Mouse (Mus musculus) cortical plate, adult 2 months (tissue): ENCODE data around the gene Fgfr2. TPM values are rescaled to one million over a fixed set of nuclear protein-coding genes. Genes with fewer than 3 reads are reported as not detected.

Experiments
- H3K27ac ChIP-seq: fragments of 200-500 bp; 2 replicates; pipeline ENCODE4 v1.5.1; 2012; ENCODE audit warnings: low read length, control low read depth, inconsistent platforms; ENCODE audit not compliant: insufficient read depth
- H3K4me1 ChIP-seq: fragments of 200-500 bp; 2 replicates; pipeline ENCODE4 v1.6.1; 2011; ENCODE audit warnings: low read length; ENCODE audit not compliant: control insufficient read depth, insufficient read depth
- H3K4me3 ChIP-seq: fragments of 200-500 bp; 2 replicates; pipeline ENCODE4 v1.5.1; 2011; ENCODE audit warnings: mild to moderate bottlenecking, low read length, control low read depth; ENCODE audit not compliant: insufficient read depth
- CTCF ChIP-seq: fragments of 200-500 bp; IDR thresholded peaks from 2 replicates; pipeline ENCODE4 v1.5.1; 2011; ENCODE audit warnings: mild to moderate bottlenecking, control low read depth, low read length; ENCODE audit not compliant: insufficient read depth; ENCODE audit errors: extremely low read depth
- POLR2A ChIP-seq: fragments of 200-500 bp; IDR thresholded peaks from 2 replicates; pipeline ENCODE4 v1.6.1; 2011; ENCODE audit warnings: mild to moderate bottlenecking, low read length, control low read depth; ENCODE audit not compliant: insufficient read depth; ENCODE audit errors: extremely low read depth
- polyA plus RNA-seq: library from polyadenylated mRNA; depleted of rRNA; stranded (reverse); fragments of >200 nt; gene quantifications from 2 replicates; pipeline ENCODE4 v1.2.3, GENCODE M21; 2012

Fgfr2 gene
- polyA plus RNA-seq, 1 experiment: 50.4 TPM

DNA sequence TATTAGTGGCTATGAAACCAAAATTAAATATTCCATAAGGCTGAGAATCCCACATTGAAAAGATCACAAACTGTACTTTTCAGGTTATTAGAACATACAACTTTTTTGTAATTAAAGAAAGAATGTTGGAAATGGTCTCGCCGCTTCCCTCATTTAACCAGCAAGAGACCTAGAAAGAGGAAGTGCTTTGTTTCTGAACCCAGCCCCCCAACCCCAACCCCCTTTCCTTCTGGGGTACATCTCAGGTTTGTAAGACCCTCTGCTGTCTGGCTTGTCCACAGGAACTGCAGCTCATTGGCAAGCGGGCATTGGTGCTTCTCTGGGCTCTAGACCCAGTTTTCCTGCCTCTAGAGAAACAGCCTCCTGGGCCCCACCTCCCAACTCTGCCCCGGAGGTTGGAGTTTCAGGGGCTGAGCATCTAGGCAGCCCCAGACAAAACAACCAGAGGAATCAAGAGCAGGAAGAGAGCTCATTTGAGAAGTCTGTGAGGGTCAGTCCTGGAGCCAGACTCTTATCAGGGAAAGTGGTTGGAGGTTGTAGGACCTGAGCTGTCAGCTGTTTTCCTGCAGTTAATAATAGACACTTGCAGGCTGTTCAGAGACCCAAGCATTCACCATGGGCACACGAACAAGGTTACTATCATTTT lies 2174.5 kb downstream of the Fgfr2 start:
- TF ChIP-seq POLR2A: no peak
- no peak for TF ChIP-seq CTCF
- Histone ChIP-seq H3K4me1 (peaks cover 5% of the 10 kb centered on the region), H3K27ac (peak overlapping the region; percentile 10; the same call in 1 of the 2 replicates), H3K4me3 (no peak overlapping the region)

DNA sequence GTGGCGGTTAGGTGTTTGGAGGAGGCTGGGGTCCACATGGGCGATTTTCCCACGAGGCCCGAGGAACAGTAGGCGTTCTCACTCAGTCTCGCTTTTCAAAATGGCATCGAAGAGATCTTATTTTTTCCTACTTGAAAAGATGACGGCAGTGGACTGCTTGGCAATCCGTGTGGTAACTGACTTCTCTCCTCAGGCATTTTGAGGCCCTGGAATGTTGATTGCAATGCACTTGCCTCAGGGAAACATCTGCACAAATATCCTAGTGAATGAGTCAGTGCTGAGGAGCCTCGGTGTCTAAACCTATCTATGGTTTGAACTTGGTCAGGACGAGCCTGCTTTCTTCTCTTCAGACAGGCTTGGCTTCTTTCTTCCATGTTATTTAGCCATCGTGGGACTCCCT lies 2176.8 kb downstream of the Fgfr2 start:
- H3K4me1 ChIP-seq: peaks cover 1% of the 10 kb centered on the region; the same call in 1 of the 2 replicates
- no peak overlapping the region for H3K27ac ChIP-seq
- no peak overlapping the region for H3K4me3 ChIP-seq
- TF ChIP-seq POLR2A (no peak), CTCF (no peak)

DNA sequence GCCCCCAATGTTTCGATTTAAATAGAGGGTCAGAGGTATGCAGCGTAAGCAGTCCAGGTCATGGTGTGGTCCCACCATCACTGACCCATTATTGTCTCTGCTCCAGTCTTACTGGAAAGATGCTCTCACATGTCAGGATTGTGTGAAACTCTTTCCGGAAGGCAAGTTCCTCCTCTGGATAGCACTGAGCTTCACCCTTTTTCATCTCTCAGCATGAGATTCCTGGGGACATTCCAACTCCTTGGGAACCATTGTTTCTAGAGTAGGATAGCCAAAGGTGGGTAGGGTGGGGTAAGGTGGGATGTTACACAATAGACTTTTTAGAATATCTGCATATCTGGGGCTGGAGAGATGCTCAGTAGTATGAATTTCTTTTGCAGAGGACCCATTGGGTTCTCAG lies 2177.4 kb downstream of the Fgfr2 start:
- no peak for TF ChIP-seq POLR2A
- TF ChIP-seq CTCF: no peak
- no peak overlapping the region for H3K4me3 ChIP-seq
- H3K4me1 ChIP-seq: peaks cover 1% of the 10 kb centered on the region; the same call in 1 of the 2 replicates
- no peak overlapping the region for H3K27ac ChIP-seq

DNA sequence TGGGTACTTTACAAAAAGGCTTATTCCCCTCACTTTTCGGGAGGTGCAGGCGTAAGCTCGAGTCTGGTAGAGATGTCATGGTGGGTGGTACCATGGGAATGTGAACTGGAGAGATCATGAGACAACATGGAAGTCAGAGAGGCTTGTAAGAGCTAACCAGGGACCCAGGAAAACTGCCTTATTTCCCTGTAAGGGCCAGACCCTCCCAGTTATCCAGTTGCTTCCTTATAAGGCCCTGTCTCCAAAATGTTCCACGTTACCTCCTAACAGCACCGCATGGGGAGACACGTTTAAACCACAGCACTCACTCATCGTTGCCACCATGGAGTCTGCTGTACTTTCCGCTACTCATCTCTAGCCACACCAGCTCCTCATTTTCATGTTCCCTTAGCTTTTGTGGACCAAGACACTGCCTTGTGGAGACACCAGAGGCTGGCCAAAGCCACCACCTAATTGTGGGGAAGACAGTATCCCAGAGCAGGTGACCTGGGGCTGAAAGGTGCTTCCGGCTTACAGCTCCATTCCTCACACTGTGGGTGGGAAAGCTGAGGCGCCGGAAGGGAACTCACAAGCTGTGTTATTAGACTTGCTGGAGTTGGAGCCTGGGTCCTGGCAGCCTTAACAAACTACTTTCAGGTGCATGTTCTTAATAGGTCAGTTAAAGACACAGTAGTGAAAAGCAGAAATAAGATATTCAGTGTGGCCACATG lies 2178.2 kb downstream of the Fgfr2 start:
- no peak overlapping the region for H3K27ac ChIP-seq
- peaks cover 1% of the 10 kb centered on the region; the same call in 1 of the 2 replicates for H3K4me1 ChIP-seq
- TF ChIP-seq CTCF: no peak
- no peak for TF ChIP-seq POLR2A
- no peak overlapping the region for H3K4me3 ChIP-seq

DNA sequence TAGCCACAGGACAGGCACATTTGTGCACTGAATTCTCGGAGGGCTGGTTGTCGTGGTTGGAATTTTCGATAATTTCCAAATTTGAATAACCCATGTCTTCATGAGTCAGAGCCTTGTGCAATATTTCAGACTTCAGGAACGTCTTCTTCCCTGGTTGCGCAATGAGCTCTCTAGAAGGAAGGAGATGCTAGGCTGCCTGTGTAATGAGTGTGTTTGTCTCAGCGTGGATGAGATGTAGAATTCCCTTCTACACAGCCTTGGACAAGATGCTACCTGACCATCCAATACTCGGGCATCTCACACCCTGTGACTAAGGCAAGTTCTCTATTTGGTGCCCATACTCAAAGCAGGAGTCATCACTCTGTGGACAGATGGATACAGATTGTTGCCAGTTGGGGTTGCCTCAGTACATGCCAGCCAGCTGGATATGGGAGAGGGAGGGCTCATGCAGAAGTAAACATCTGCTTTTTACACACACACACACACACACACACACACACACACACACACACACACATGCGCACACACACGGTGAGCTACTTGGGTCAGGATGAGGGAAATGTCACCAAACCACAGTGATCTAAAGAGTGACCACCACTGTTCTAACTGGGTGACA lies 2179.8 kb downstream of the Fgfr2 start:
- no peak for TF ChIP-seq CTCF
- no peak for TF ChIP-seq POLR2A
- Histone ChIP-seq H3K27ac (no peak overlapping the region), H3K4me1 (no peaks in the 10 kb centered on the region), H3K4me3 (no peak overlapping the region)

DNA sequence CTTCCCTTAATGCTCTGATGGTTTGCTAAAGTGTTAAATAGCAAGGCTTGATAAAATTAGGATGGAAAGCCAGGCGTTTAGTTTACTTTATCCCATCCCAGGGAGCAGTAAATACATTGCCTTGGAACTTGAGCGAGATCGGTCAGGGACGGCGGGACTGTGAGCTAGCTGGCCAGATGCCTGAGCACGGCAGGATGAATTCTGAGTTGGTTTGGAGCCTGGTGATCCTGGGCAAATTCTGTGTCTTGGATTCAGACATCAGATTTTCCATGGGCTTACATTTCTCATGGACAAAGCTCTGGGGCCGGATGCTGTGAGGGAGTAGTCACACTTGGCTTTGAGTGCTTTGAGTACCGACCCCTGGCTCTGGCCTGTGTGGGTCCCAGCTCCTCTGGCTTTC lies 2182.4 kb downstream of the Fgfr2 start:
- TF ChIP-seq POLR2A (no peak), CTCF (no peak)
- Histone ChIP-seq H3K4me3 (no peak overlapping the region; the same call in 1 of the 2 replicates), H3K27ac (no peak overlapping the region), H3K4me1 (no peaks in the 10 kb centered on the region)

DNA sequence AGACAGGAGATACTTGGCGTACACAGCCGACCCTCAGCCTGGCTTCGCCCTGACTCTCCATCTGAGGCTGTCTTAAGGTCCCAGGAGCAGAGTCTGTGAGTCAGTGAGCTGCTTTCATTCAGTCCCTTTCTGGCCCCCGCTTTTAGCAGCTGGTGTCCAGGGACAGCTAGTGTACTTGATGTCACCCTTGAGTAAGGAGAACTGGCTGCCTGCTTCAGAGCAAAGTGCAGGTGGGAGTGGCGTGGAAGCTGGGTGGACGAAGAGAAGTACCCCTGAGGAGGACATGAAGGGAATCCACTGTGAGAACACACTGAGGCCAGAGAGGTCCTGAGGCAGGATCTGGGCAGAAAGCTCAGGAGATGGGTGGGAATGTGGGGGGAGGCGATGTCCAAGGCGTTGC lies 2184.3 kb downstream of the Fgfr2 start:
- Histone ChIP-seq H3K27ac (no peak overlapping the region), H3K4me3 (peak overlapping the region; percentile 67), H3K4me1 (no peaks in the 10 kb centered on the region)
- TF ChIP-seq CTCF (no peak), POLR2A (no peak)

DNA sequence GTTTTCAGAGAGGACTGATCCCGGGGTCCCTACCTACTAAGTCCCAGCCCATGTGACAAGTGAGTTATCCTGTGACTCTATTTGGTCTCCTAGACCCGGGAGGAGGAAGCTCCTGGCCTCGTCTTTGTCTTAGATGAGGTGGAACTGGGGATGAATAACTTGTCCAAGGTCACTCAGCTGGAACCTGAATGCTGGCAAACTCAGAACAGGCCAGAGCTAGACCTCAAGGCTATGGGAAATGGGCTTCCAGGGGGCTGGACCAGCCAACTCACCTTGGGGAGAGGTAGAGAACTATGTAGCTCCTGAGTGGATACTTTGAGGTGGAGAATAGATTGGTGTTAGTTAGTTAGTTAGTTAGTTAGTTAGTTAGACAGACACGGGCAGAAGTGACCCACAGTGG lies 2185.1 kb downstream of the Fgfr2 start:
- TF ChIP-seq POLR2A (no peak), CTCF (no peak)
- Histone ChIP-seq H3K4me3 (peak overlapping the region; percentile 67), H3K4me1 (no peaks in the 10 kb centered on the region), H3K27ac (no peak overlapping the region)

DNA sequence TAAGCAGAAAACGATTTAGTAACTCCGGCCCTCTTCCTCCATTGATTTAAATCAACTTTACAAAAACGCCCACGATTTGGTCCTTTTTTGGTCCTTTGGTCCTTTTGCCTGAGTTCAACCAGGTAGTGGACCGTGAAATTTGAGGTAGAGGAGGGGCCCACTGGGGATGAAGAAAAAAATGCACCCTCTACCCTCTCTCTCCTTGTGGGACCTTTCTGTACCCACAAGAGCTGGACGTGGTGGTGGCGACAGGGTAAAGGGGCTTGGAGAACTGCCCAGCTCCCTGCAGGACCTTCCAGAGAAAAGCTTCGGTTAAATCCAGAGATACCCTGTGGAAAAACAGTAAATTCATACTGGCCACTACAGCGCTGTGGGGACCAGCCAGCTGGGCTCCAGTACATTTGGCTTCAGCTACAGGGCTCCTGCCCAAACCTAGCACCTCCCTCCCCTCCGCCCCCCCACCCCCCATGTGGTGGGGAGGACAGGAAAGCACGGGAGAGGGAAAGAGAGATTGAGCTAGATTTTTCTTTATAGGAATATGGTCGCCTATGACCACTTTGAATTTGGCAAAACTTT lies 2185.8 kb downstream of the Fgfr2 start:
- H3K4me1 ChIP-seq: no peaks in the 10 kb centered on the region
- peak overlapping the region; percentile 85 for H3K27ac ChIP-seq
- H3K4me3 ChIP-seq: peak overlapping the region; percentile 67
- TF ChIP-seq CTCF (no peak), POLR2A (no peak)
